Mouse (Mus musculus): ENCODE data around the gene Pgrmc1.

- TF ChIP-seq PAX5 (IDR thresholded peaks at IDR 0.05; ENCODE audit: low read length) (no peak), BHLHE40 (IDR thresholded peaks at IDR 0.05; ENCODE audit: low read depth, low read length) (peak; percentile 78), EP300 (IDR thresholded peaks at IDR 0.05; ENCODE audit: low read length) (peak; percentile 71), CTCF (conservative IDR thresholded peaks at IDR 0.05 in 1 of 2, IDR thresholded peaks at IDR 0.05 in 1 of 2; ENCODE audit: low read depth in 2 of 2, low read length in 2 of 2) (no peak), MYC (IDR thresholded peaks at IDR 0.05; ENCODE audit: low read depth, low read length) (no peak), CHD2 (IDR thresholded peaks at IDR 0.05; ENCODE audit: low read length) (no peak), TBP (conservative IDR thresholded peaks at IDR 0.05; ENCODE audit: low read depth, low read length) (no peak), POLR2A (IDR thresholded peaks at IDR 0.05; ENCODE audit: low read depth, low read length) (no peak), ZNF384 (IDR thresholded peaks at IDR 0.05; ENCODE audit: low read depth, low read length) (no peak), NRF1 (IDR thresholded peaks at IDR 0.05; ENCODE audit: low read depth, low read length) (no peak), RAD21 (IDR thresholded peaks at IDR 0.05; ENCODE audit: low read depth, low read length) (no peak), IRF4 (IDR thresholded peaks at IDR 0.05; ENCODE audit: low read depth, low read length) (peak; percentile 66), MAFK (IDR thresholded peaks at IDR 0.05; ENCODE audit: insufficient replicate concordance, low read length) (no peak)
These were observed 11.1 kb downstream of the Pgrmc1 start for GRCm38 (mm10) chrX:36609117-36609516.
